20 mouse cellular contexts compared by ENCODE assay signal in genomic region chr14:46757736-46758135, GRCm38 (mm10). TPM values are rescaled to one million over a fixed set of nuclear protein-coding genes. Genes with fewer than 3 reads are reported as not detected.
DNase-seq lines count a peak whose midpoint lies in the region; TF ChIP-seq lines count a peak whose summit lies in the region.
"Had no signal": no experiment of that assay in that cellular context is flagged by ENCODE, and none has a peak within 500 bp of the region (broad histone marks: within the 10 kb centered on the region; RNA-seq: fewer than 3 reads in every experiment).

No protein-coding gene starts in this region.

- H3K27me3 ChIP-seq in testis, adult 2 months (ENCODE audit: control insufficient read depth, insufficient read depth, low read length) = no peaks in the 10 kb centered on the region
- H3K27me3 ChIP-seq: CH12.LX; hindbrain, embryonic 12.5 days; hindbrain, embryonic 15.5 days had no signal

- in situ Hi-C loops in ES-E14 (cut with MboI; ENCODE audit: low sequenced_read_pairs in 2 of 2, unreplicated experiment in 2 of 2) = no loop called here

- no peak for TF ChIP-seq CTCF in testis, adult 2 months (IDR thresholded peaks at IDR 0.05; ENCODE audit: control insufficient read depth, insufficient read depth, insufficient replicate concordance, low read depth, low read length)

- H3K9me3 ChIP-seq in ES-E14 (ENCODE audit: control insufficient read depth, insufficient read depth, low read depth, low read length) = no peaks in the 10 kb centered on the region
- H3K9me3 ChIP-seq: heart, embryonic 10.5 days; hindbrain, embryonic 15.5 days had no signal

- H3K27ac ChIP-seq in testis, adult 2 months (ENCODE audit: control insufficient read depth, insufficient read depth, low read depth, low read length) = no peak overlapping the region
- H3K27ac ChIP-seq in ES-E14 (ENCODE audit: insufficient read depth, low read depth, low read length, poor library complexity, severe bottlenecking) = no peak overlapping the region; the same call in 1 of the 2 replicates
- H3K27ac ChIP-seq: heart, adult 2 months; heart, embryonic 10.5 days; hindbrain, embryonic 12.5 days; hindbrain, embryonic 15.5 days had no signal

- DNase-seq in testis, postnatal 14 days (ENCODE audit: low spot score) = no peak
- DNase-seq in ES-E14 (ENCODE audit: low read depth, low spot score) = no peak
- DNase-seq in testis, postnatal 10 days (ENCODE audit: low spot score) = peak; percentile 50
- DNase-seq in left cerebral cortex, adult 11 months (ENCODE audit: low spot score) = no peak
- no peak for DNase-seq in left cerebral cortex, postnatal 4 days
- DNase-seq: adrenal gland, postnatal 10 days; adrenal gland, postnatal 36 days; B cell, adult 2 months; cerebellum, adult 18-20 months; cerebellum, adult 9-10 months; cerebellum, postnatal 14 days; forebrain, postnatal 0 days; gastrocnemius, postnatal 25 days; heart, adult 2 months had no signal

- intact Hi-C loops in left cerebral cortex, postnatal 4 days (cut with DNase I) = no loop called here

- no peak for TF ChIP-seq POLR2A in testis, adult 2 months (IDR thresholded peaks at IDR 0.05; ENCODE audit: control insufficient read depth, low read depth, low read length)

- H3K4me1 ChIP-seq in testis, adult 2 months (ENCODE audit: control insufficient read depth, insufficient read depth, low read length) = peaks cover 8% of the 10 kb centered on the region
- H3K4me1 ChIP-seq in ES-E14 (ENCODE audit: control insufficient read depth in 2 of 2, insufficient read depth in 2 of 2, low read length in 2 of 2, poor library complexity in 1 of 2) = peaks cover 5 to 11% of the 10 kb centered on the region in 2 experiments; a peak in 3 of 4 replicates

- peak overlapping the region; percentile 69 for H3K9ac ChIP-seq in ES-E14 (ENCODE audit: insufficient read depth, low read depth, low read length, poor library complexity, severe bottlenecking)
- H3K9ac ChIP-seq: forebrain, postnatal 0 days; hindbrain, embryonic 12.5 days; hindbrain, embryonic 15.5 days had no signal

- H3K4me3 ChIP-seq in testis, adult 2 months (ENCODE audit: control insufficient read depth, low read depth, low read length) = peak overlapping the region; percentile 76
- H3K4me3 ChIP-seq in ES-E14 (ENCODE audit: insufficient read depth in 1 of 2, low read depth in 1 of 2, low read length in 2 of 2, poor library complexity in 1 of 2, severe bottlenecking in 1 of 2) = peak overlapping the region; percentile 66 to 68
- H3K4me3 ChIP-seq: heart, adult 2 months; heart, embryonic 10.5 days; hindbrain, embryonic 12.5 days; hindbrain, embryonic 15.5 days had no signal

- no peaks in the 10 kb centered on the region for H3K36me3 ChIP-seq in testis, adult 2 months (ENCODE audit: control insufficient read depth, insufficient read depth, low read length)
- no peaks in the 10 kb centered on the region for H3K36me3 ChIP-seq in ES-E14 (ENCODE audit: control insufficient read depth, insufficient read depth, low read length, poor library complexity, severe bottlenecking)
- H3K36me3 ChIP-seq: heart, embryonic 10.5 days; hindbrain, embryonic 12.5 days; hindbrain, embryonic 15.5 days had no signal

TF ChIP-seq in ES-E14, 5 proteins besides CTCF, POLR2A, EP300 and RAD21:
- no peak for TF ChIP-seq MAFK (IDR thresholded peaks at IDR 0.05; ENCODE audit: insufficient read depth, low read depth, low read length)
- no peak for TF ChIP-seq CHD2 (IDR thresholded peaks at IDR 0.05; ENCODE audit: low read depth, low read length)
- TF ChIP-seq ZC3H11A (IDR thresholded peaks at IDR 0.05; ENCODE audit: borderline replicate concordance, low read depth, low read length) = no peak
- TF ChIP-seq ZNF384 (IDR thresholded peaks at IDR 0.05; ENCODE audit: low read depth, low read length) = no peak
- no peak for TF ChIP-seq HCFC1 (IDR thresholded peaks at IDR 0.05; ENCODE audit: borderline replicate concordance, insufficient read depth, low read length)

RNA-seq across cellular contexts. Expression of gene Cdkn3, which starts 2.6 kb away (rescaled TPM):
- 189 and 207 TPM in 2 replicates for polyA plus RNA-seq in testis, adult 2 months (2012; rRNA removed)
- total RNA-seq in ES-E14 (2012; rRNA removed) = 7.2 and 9.6 TPM in 2 replicates
- total RNA-seq in left cerebral cortex, postnatal 4 days (2021) = 1 to 10 TPM; 3.0 to 5.1 TPM
- total RNA-seq: gastrocnemius, adult 8-10 months had no signal

RNA-seq across cellular contexts. Expression of gene Cnih1, which starts 30.5 kb away (rescaled TPM):
- polyA plus RNA-seq in testis, adult 2 months (2012; rRNA removed) = 9.9 and 10.1 TPM in 2 replicates
- total RNA-seq in ES-E14 (2012; rRNA removed) = 45.0 and 65.4 TPM in 2 replicates
- 10 to 100 TPM; 70.9 to 72.6 TPM for total RNA-seq in left cerebral cortex, postnatal 4 days (2021)
